Mouse (Mus musculus) mammary gland, adult 2 months (tissue): ENCODE results near the gene H2-M10.6. TPM values are rescaled to one million over a fixed set of nuclear protein-coding genes. Genes with fewer than 3 reads are reported as not detected.

ENCODE experiments used
- polyA plus RNA-seq: library from polyadenylated mRNA; depleted of rRNA; stranded (reverse); fragments of >200 nt; gene quantifications from 2 replicates; pipeline ENCODE4 v1.2.3, GENCODE M21; 2012; ENCODE audit warnings: low replicate concordance; rRNA removed

The H2-M10.6 gene
- polyA plus RNA-seq: not detected in 2 replicates

GRCm38 (mm10) chr17:36811871-36812270 lies at the start of gene H2-M10.6:
Gene H2-M10.6 (plus strand): TSS chr17:36812171.

GRCm38 (mm10) chr17:36772610-36773009 lies 39.4 kb upstream of the H2-M10.6 start, which contains the start of gene H2-M10.5:
Gene H2-M10.5 (plus strand): TSS chr17:36772910.

DNA sequence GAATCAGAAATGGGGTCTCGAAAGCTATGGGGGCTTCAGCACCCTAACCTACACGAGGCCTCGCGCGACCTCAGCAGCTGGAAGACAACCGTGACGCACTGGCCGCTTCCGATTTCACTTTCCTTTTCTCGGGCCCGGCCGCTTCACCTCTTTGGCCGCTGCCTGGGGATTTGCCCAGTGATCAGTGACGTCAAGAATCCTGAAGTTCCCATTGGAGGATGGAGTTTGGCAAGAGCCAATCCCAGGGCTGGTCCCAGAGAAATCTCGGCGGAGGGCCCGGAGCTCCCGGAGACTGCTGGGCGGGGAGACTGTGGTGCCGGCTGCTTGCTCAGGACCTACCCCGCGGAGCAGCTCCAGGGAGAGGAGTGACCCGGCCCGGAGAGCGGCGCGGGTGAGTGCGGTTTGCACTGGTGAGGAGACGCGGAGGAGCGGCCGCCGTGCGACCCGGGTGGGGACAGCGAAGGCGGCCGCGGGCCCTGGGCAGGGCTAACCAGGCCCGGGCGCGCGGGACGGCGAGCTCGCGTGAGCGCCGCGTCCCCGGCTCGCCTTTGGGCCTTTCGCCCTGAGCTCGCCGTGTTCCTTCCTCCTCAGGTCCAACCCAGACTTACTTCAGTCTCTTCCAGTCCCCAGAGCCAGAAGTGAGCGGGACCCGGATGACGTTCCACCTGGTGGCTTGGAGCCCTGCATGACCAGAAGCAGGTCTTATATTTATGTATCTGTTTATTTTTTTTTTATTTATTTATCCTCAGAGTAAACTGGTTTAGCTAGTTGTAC lies 25.1 kb downstream of the H2-M10.6 start, which contains the start of gene Trim26:
Trim26 (plus strand) TSS at position 261 of the 774 bp plus-strand sequence.

Other genes starting within 250 kb of the H2-M10.6 start
- 0.97 and 1.9 TPM in 2 replicates for gene H2-M9, start 169.5 kb upstream of the H2-M10.6 start, polyA plus RNA-seq
- gene H2-M1, start 140.0 kb upstream of the H2-M10.6 start, polyA plus RNA-seq: not detected in 2 replicates
- gene H2-M10.5, start 39.3 kb upstream of the H2-M10.6 start, polyA plus RNA-seq: not detected in 2 replicates
- gene Trim26, start 25.0 kb downstream of the H2-M10.6 start, polyA plus RNA-seq: 40.7 and 59.8 TPM in 2 replicates
- not detected in 2 replicates for gene Trim15, start 55.0 kb downstream of the H2-M10.6 start, polyA plus RNA-seq
- not detected in 2 replicates for gene Trim10, start 57.4 kb downstream of the H2-M10.6 start, polyA plus RNA-seq
- gene Trim40, start 78.0 kb downstream of the H2-M10.6 start, polyA plus RNA-seq: 0.07 TPM in 1 of 2 replicates, not detected in the other
- not detected in 2 replicates for gene Trim31, start 85.9 kb downstream of the H2-M10.6 start, polyA plus RNA-seq
- 5.6 and 7.9 TPM in 2 replicates for gene Rnf39, start 130.7 kb downstream of the H2-M10.6 start, polyA plus RNA-seq
- 36.0 and 37.2 TPM in 2 replicates for gene Ppp1r11, start 139.6 kb downstream of the H2-M10.6 start, polyA plus RNA-seq
- gene Znrd1, start 146.4 kb downstream of the H2-M10.6 start, polyA plus RNA-seq: 19.6 and 23.2 TPM in 2 replicates
- 0.75 and 3.1 TPM in 2 replicates for gene Znrd1as, start 146.4 kb downstream of the H2-M10.6 start, polyA plus RNA-seq
- not detected in 2 replicates for gene 2410137M14Rik, start 169.1 kb downstream of the H2-M10.6 start, polyA plus RNA-seq
- 0.14 and 0.27 TPM in 2 replicates for gene H2-M5, start 177.4 kb downstream of the H2-M10.6 start, polyA plus RNA-seq
- 1.8 and 3.7 TPM in 2 replicates for gene Zfp57, start 189.0 kb downstream of the H2-M10.6 start, polyA plus RNA-seq
- 0.06 TPM in 1 of 2 replicates, not detected in the other for gene Mog, start 211.2 kb downstream of the H2-M10.6 start, polyA plus RNA-seq
- 29.6 and 40.7 TPM in 2 replicates for gene Gabbr1, start 233.8 kb downstream of the H2-M10.6 start, polyA plus RNA-seq